Mouse (Mus musculus): ENCODE measurements at regions not wholly inside any gene's neighbourhood (a gene's known extent, or its start where the extent isn't known, plus 50 kb on each side); places are given as distances from the start of the nearest gene placed in this dataset.

DNA sequence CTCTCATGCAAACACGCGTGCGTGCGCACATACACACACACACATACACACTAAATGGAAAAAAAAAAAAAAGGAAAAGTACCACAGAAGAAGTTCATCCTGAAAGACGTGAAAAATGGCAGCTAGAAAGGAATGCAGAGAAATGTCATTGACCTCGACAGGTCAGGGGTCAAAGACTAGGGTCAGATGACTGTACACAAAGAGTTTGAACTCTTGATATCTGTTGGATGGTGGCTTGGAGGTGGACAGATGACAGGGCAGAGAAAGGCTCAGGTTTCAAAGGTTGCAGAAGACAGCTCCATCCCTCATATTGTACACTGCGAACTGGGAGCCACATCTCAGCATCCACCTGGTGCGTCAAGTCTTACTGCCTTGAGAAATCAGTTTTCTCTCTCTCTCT, 112.5 kb downstream of the Cd83 start:
- Histone ChIP-seq H3K9ac (replicated peaks) (no peak overlapping the region), H3K4me3 (ENCODE audit: low read depth, low read length) (no peak overlapping the region), H3K27ac (ENCODE audit: low read depth) (no peak overlapping the region), H3K4me2 (ENCODE audit: low read depth, low read length) (no peak overlapping the region), H3K27me3 (ENCODE audit: insufficient read depth, low read length) (no peaks in the 10 kb centered on the region), H3K4me1 (ENCODE audit: insufficient read depth) (no peaks in the 10 kb centered on the region), H3K36me3 (replicated peaks; ENCODE audit: insufficient read depth, low read length) (no peaks in the 10 kb centered on the region), H3K9me3 (ENCODE audit: low read length) (no peaks in the 10 kb centered on the region)
- TF ChIP-seq EP300 (IDR thresholded peaks at IDR 0.05; ENCODE audit: low read depth) (no peak), CTCF (IDR thresholded peaks at IDR 0.05; ENCODE audit: low read depth) (no peak)
- DNase-seq: no peak
- no peak for ATAC-seq
- WGBS (ENCODE audit: insufficient replicate concordance): 75% methylated on average over 8 of the region's 8 CpGs

DNA sequence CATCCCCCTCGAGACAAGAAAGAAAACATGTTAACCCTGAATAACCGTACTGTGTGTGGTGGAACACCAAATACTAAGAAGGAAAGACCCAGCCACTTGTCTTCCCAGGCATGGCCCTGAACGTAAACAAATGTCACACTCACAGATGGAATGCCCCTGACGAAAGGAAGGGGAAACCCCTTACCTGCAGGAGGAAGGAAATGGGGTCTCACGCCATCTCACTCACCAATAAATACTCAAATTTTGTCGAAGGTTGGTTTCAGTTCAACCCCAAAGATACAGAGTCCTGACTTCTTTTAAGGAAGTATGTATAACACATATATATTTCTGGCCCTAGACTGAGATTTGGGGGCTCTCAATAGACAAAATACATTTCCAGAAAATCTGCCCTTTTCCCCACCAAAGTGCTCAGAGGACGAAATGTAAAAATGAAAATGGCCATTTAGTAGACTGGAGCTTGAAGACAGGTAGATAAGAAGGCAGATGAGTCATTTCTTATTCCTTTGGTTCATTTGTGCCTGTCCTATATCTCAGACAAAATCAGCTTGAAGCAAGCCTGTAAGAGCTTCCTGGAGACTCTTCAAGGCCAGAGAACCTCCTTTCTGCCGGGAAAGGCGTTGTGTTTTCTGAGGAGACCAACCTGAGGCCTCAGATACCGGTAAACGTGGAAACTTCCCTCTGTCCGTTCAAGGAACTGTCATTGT, 114.1 kb downstream of the Cd83 start:
- H3K27me3 ChIP-seq (ENCODE audit: insufficient read depth, low read length): no peaks in the 10 kb centered on the region
- no peak overlapping the region for H3K4me3 ChIP-seq (ENCODE audit: low read depth, low read length)
- no peak for DNase-seq
- H3K9me3 ChIP-seq (ENCODE audit: low read length): no peaks in the 10 kb centered on the region
- ATAC-seq: no peak
- H3K36me3 ChIP-seq (replicated peaks; ENCODE audit: insufficient read depth, low read length): no peaks in the 10 kb centered on the region
- H3K4me2 ChIP-seq (ENCODE audit: low read depth, low read length): no peak overlapping the region
- TF ChIP-seq CTCF (IDR thresholded peaks at IDR 0.05; ENCODE audit: low read depth) (no peak), EP300 (IDR thresholded peaks at IDR 0.05; ENCODE audit: low read depth) (no peak)
- WGBS (ENCODE audit: insufficient replicate concordance): 54% methylated on average over 12 of the region's 12 CpGs
- H3K9ac ChIP-seq (replicated peaks): no peak overlapping the region
- no peak overlapping the region for H3K27ac ChIP-seq (ENCODE audit: low read depth)
- no peaks in the 10 kb centered on the region for H3K4me1 ChIP-seq (ENCODE audit: insufficient read depth)

GRCm38 (mm10) chr13:43900115-43900514, 115.5 kb downstream of the Cd83 start:
- Histone ChIP-seq H3K27ac (ENCODE audit: low read depth) (no peak overlapping the region), H3K9me3 (ENCODE audit: low read length) (no peaks in the 10 kb centered on the region), H3K27me3 (ENCODE audit: insufficient read depth, low read length) (no peaks in the 10 kb centered on the region), H3K4me2 (ENCODE audit: low read depth, low read length) (no peak overlapping the region), H3K4me1 (ENCODE audit: insufficient read depth) (no peaks in the 10 kb centered on the region), H3K9ac (replicated peaks) (no peak overlapping the region), H3K36me3 (replicated peaks; ENCODE audit: insufficient read depth, low read length) (no peaks in the 10 kb centered on the region), H3K4me3 (ENCODE audit: low read depth, low read length) (no peak overlapping the region)
- no peak for DNase-seq
- WGBS (ENCODE audit: insufficient replicate concordance): 77% methylated on average over 2 of the region's 2 CpGs
- TF ChIP-seq CTCF (IDR thresholded peaks at IDR 0.05; ENCODE audit: low read depth): no peak
- no peak for TF ChIP-seq EP300 (IDR thresholded peaks at IDR 0.05; ENCODE audit: low read depth)
- ATAC-seq: no peak

DNA sequence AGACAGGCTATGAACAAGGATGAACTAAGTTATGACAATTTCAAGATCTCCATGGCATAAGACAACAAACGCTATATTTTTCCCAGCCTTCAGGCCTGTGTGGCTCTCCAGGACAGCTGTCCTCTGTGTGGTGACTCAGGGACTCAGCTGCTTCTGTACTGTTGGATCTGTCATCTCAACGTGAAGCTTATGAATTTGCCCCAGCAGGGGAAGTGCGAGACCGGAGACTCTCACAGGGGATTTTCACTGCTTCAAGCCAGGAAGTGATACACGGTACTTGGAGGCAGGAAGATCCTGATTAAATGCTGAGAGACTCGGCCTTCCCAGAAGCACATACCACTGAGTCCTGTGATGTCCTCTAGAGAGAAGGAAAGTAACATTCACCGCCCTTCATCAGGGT, 116.2 kb downstream of the Cd83 start:
- H3K27me3 ChIP-seq (ENCODE audit: insufficient read depth, low read length): no peaks in the 10 kb centered on the region
- H3K4me3 ChIP-seq (ENCODE audit: low read depth, low read length): no peak overlapping the region
- H3K4me1 ChIP-seq (ENCODE audit: insufficient read depth): no peaks in the 10 kb centered on the region
- DNase-seq (no peak), ATAC-seq (0 out of 2 replicates have a peak, but pooled peaks have one; percentile 40)
- WGBS (ENCODE audit: insufficient replicate concordance): 43% methylated on average over 7 of the region's 7 CpGs
- no peak overlapping the region for H3K27ac ChIP-seq (ENCODE audit: low read depth)
- TF ChIP-seq EP300 (IDR thresholded peaks at IDR 0.05; ENCODE audit: low read depth) (no peak), CTCF (IDR thresholded peaks at IDR 0.05; ENCODE audit: low read depth) (no peak)
- H3K9me3 ChIP-seq (ENCODE audit: low read length): no peaks in the 10 kb centered on the region
- no peak overlapping the region for H3K9ac ChIP-seq (replicated peaks)
- no peaks in the 10 kb centered on the region for H3K36me3 ChIP-seq (replicated peaks; ENCODE audit: insufficient read depth, low read length)
- no peak overlapping the region for H3K4me2 ChIP-seq (ENCODE audit: low read depth, low read length)

DNA sequence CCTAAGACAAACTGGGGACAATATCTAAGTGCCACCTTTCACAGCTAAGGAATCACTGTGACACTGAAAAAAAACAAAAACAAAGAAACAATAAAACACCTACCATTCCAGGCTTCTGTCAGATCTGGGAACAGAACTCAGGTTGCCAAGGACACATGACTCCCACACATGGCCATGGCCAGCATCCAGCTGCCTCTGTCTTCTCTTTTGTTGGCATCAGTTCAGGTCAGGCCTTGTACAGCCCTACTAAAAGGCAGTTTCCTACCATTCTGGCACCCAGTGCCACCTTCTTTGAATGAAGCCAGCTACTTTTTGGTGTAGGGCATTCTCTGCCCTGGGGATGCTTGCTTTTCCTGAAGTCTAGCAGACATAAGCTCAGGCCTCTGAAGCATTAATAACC, 118.8 kb downstream of the Cd83 start:
- no peaks in the 10 kb centered on the region for H3K4me1 ChIP-seq (ENCODE audit: insufficient read depth)
- no peak overlapping the region for H3K27ac ChIP-seq (ENCODE audit: low read depth)
- no peak overlapping the region for H3K4me3 ChIP-seq (ENCODE audit: low read depth, low read length)
- H3K4me2 ChIP-seq (ENCODE audit: low read depth, low read length): no peak overlapping the region
- no peaks in the 10 kb centered on the region for H3K9me3 ChIP-seq (ENCODE audit: low read length)
- H3K9ac ChIP-seq (replicated peaks): no peak overlapping the region
- no peak for TF ChIP-seq EP300 (IDR thresholded peaks at IDR 0.05; ENCODE audit: low read depth)
- no peak for TF ChIP-seq CTCF (IDR thresholded peaks at IDR 0.05; ENCODE audit: low read depth)
- DNase-seq (no peak), ATAC-seq (no peak)
- no peaks in the 10 kb centered on the region for H3K36me3 ChIP-seq (replicated peaks; ENCODE audit: insufficient read depth, low read length)
- no peaks in the 10 kb centered on the region for H3K27me3 ChIP-seq (ENCODE audit: insufficient read depth, low read length)

- Histone ChIP-seq H3K27me3 (ENCODE audit: insufficient read depth, low read length) (no peaks in the 10 kb centered on the region), H3K9me3 (ENCODE audit: low read length) (no peaks in the 10 kb centered on the region), H3K9ac (replicated peaks) (no peak overlapping the region), H3K4me3 (ENCODE audit: low read depth, low read length) (no peak overlapping the region), H3K27ac (ENCODE audit: low read depth) (no peak overlapping the region), H3K36me3 (replicated peaks; ENCODE audit: insufficient read depth, low read length) (no peaks in the 10 kb centered on the region), H3K4me1 (ENCODE audit: insufficient read depth) (no peaks in the 10 kb centered on the region), H3K4me2 (ENCODE audit: low read depth, low read length) (no peak overlapping the region)
- ATAC-seq (no peak), DNase-seq (no peak)
- WGBS (ENCODE audit: insufficient replicate concordance): 69% methylated on average over 1 of the region's 1 CpGs
- TF ChIP-seq EP300 (IDR thresholded peaks at IDR 0.05; ENCODE audit: low read depth) (no peak), CTCF (IDR thresholded peaks at IDR 0.05; ENCODE audit: low read depth) (no peak)
Measured at GRCm38 (mm10) chr13:43904291-43904690, 119.7 kb downstream of the Cd83 start.

DNA sequence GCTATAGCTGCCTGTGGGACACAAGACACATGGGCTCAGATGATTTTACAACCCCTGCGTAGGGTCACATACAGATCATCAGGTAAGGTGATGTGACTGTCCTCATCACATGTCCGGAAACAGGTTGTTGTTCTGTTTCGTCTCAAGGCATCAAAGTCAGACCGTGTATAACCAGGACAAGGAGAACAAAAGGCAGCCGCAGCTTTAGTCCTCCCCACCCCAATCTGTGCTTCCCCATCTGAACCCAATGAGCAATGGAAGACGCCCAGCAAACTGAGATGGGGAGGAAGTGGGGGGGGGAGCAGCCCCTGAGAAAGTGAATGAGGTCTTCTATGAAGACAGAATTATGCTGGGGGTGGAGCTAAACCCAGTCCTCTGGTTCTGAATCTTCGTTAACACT, 121.7 kb downstream of the Cd83 start:
- 62% methylated on average over 7 of the region's 7 CpGs for WGBS (ENCODE audit: insufficient replicate concordance)
- no peaks in the 10 kb centered on the region for H3K9me3 ChIP-seq (ENCODE audit: low read length)
- TF ChIP-seq CTCF (IDR thresholded peaks at IDR 0.05; ENCODE audit: low read depth) (no peak), EP300 (IDR thresholded peaks at IDR 0.05; ENCODE audit: low read depth) (no peak)

More for the DNA sequence above, 121.7 kb downstream of the Cd83 start:
- H3K9ac ChIP-seq (replicated peaks): no peak overlapping the region
- DNase-seq (no peak), ATAC-seq (no peak)
- H3K4me3 ChIP-seq (ENCODE audit: low read depth, low read length): no peak overlapping the region
- H3K27me3 ChIP-seq (ENCODE audit: insufficient read depth, low read length): no peaks in the 10 kb centered on the region
- no peaks in the 10 kb centered on the region for H3K4me1 ChIP-seq (ENCODE audit: insufficient read depth)
- no peak overlapping the region for H3K27ac ChIP-seq (ENCODE audit: low read depth)
- no peak overlapping the region for H3K4me2 ChIP-seq (ENCODE audit: low read depth, low read length)
- H3K36me3 ChIP-seq (replicated peaks; ENCODE audit: insufficient read depth, low read length): no peaks in the 10 kb centered on the region
